Mouse (Mus musculus): ENCODE results near the gene Epb41.

- TF ChIP-seq CTCF (IDR thresholded peaks at IDR 0.05; ENCODE audit: low read depth, low read length) = no peak
- no peak for TF ChIP-seq TAL1 (conservative IDR thresholded peaks at IDR 0.05; ENCODE audit: low read depth, low read length)
These were observed 7.8 kb downstream of the Epb41 start for GRCm38 (mm10) chr4:132067112-132067937.
